Mouse (Mus musculus) hindbrain, embryonic 16.5 days (tissue): Measurements from ENCODE around the gene Arap1. TPM values are rescaled to one million over a fixed set of nuclear protein-coding genes. Genes with fewer than 3 reads are reported as not detected.

Experiments used
- ATAC-seq: fragments of 200-750 bp; cut with Nextera tagmentation; 2 replicates; pipeline ENCODE4 v1.8.0; 2017; ENCODE audit warnings: moderate TSS enrichment, moderate library complexity
- H3K27ac ChIP-seq: fragments of 300-500 bp; sonication (generic); 2 replicates; pipeline ENCODE4 v1.5.1; 2014; ENCODE audit warnings: low read depth, mild to moderate bottlenecking, control low read depth, low read length, moderate library complexity
- H3K27me3 ChIP-seq: fragments of 300-500 bp; sonication (generic); replicated peaks from 2 replicates; pipeline ENCODE4 v1.6.1; 2014; ENCODE audit warnings: low read length; ENCODE audit not compliant: control insufficient read depth, insufficient read depth
- H3K36me3 ChIP-seq: fragments of 300-500 bp; sonication (generic); 2 replicates; pipeline ENCODE4 v1.6.1; 2014; ENCODE audit warnings: mild to moderate bottlenecking, low read length, moderate library complexity, mixed read lengths; ENCODE audit not compliant: control insufficient read depth, insufficient read depth
- H3K4me1 ChIP-seq: fragments of 300-500 bp; sonication (generic); 2 replicates; pipeline ENCODE4 v1.6.1; 2014; ENCODE audit warnings: low read depth, low read length; ENCODE audit not compliant: control insufficient read depth, insufficient read depth
- H3K4me2 ChIP-seq: fragments of 300-500 bp; sonication (generic); 2 replicates; pipeline ENCODE4 v1.6.1; 2014; ENCODE audit warnings: mild to moderate bottlenecking, low read length, control low read depth, moderate library complexity
- H3K4me3 ChIP-seq: fragments of 300-500 bp; sonication (generic); 2 replicates; pipeline ENCODE4 v1.5.1; 2014; ENCODE audit warnings: mild to moderate bottlenecking, low read length, control low read depth, moderate library complexity
- H3K9ac ChIP-seq: fragments of 300-500 bp; sonication (generic); 2 replicates; pipeline ENCODE4 v1.6.1; 2014; ENCODE audit warnings: low read depth, mild to moderate bottlenecking, control low read depth, low read length, moderate library complexity
- H3K9me3 ChIP-seq: fragments of 300-500 bp; sonication (generic); 2 replicates; pipeline ENCODE4 v1.6.1; 2014; ENCODE audit warnings: mild to moderate bottlenecking, low read length, moderate library complexity; ENCODE audit not compliant: control insufficient read depth
- WGBS: fragments of 180-500 bp; shearing (Covaris S2); extraction: QIAGEN DNeasy Blood & Tissue Kit; methylation state at CpG from one replicate; pipeline ENCODE4 v1.1.7; 2014; 5-methylcytosine and 5-hydroxymethylcytosine counted together
- polyA plus RNA-seq: library from polyadenylated mRNA; unstranded; fragments of >200 nt; fragmentation: Nextera tagmentation; extraction: Ambion mirVana; gene quantifications from 2 replicates; pipeline ENCODE4 v1.2.1, GENCODE M21; 2015

Arap1 gene
- polyA plus RNA-seq, 1 experiment from 2014 or later, result 13.8 TPM

DNA sequence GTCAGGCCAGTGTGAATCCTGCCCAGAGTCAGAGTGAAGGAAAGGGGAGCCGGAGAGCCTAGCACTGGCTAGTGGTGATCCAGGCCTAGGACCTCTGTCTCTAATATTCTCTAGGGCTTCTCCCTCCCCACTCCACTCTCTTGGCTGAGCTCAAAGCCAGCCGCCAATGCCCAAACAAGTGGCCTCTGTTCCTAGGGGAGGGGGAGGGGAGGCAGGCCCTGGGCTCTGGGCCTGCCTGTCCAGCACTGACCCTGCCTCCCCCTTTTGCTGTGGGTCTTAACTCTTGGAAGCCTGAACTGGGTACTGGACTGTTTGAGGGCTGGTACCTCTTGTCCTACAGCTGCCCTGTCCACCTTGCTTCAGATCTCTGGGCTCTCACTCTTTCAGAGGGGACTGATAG, 2.0 kb downstream of the Arap1 start:
- 51% methylated on average over 2 of the region's 2 CpGs for WGBS
- H3K9ac ChIP-seq, result no peak overlapping the region
- H3K36me3 ChIP-seq, result no peaks in the 10 kb centered on the region
- H3K27ac ChIP-seq, result peak overlapping the region; percentile 64
- no peak overlapping the region for H3K4me3 ChIP-seq
- H3K27me3 ChIP-seq, result no peaks in the 10 kb centered on the region; the same call in none of the 2 replicates
- H3K4me1 ChIP-seq, result peaks cover 10% of the 10 kb centered on the region
- H3K4me2 ChIP-seq, result no peak overlapping the region; the same call in 1 of the 2 replicates
- no peaks in the 10 kb centered on the region for H3K9me3 ChIP-seq
- ATAC-seq, result peak; percentile 84

DNA sequence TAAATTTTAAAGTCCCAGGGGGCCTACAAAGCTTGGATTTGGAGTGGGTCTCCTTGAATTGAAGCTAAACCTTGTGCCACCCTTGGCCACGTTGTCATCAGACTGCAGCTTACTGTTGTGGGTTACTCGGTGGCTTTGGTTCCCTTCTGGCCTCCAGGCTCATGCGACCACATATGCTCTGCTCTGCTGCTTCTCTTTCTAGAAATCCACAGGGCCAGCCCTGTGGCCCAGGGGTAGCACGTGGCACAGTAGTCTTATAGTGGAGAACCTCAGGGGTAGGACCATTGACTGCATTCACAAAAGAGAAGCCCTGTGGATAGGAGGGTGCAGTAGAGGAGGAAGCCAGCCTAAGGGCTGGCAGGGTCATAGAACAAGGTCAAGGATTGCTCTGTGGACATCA, 4.5 kb downstream of the Arap1 start:
- no peak for ATAC-seq
- no peak overlapping the region for H3K9ac ChIP-seq
- no peaks in the 10 kb centered on the region; the same call in none of the 2 replicates for H3K27me3 ChIP-seq
- H3K9me3 ChIP-seq, result no peaks in the 10 kb centered on the region
- H3K4me1 ChIP-seq, result peaks cover 9% of the 10 kb centered on the region
- H3K27ac ChIP-seq, result no peak overlapping the region
- H3K36me3 ChIP-seq, result no peaks in the 10 kb centered on the region
- H3K4me3 ChIP-seq, result no peak overlapping the region
- no peak overlapping the region for H3K4me2 ChIP-seq
- 83% methylated on average over 4 of the region's 4 CpGs for WGBS

DNA sequence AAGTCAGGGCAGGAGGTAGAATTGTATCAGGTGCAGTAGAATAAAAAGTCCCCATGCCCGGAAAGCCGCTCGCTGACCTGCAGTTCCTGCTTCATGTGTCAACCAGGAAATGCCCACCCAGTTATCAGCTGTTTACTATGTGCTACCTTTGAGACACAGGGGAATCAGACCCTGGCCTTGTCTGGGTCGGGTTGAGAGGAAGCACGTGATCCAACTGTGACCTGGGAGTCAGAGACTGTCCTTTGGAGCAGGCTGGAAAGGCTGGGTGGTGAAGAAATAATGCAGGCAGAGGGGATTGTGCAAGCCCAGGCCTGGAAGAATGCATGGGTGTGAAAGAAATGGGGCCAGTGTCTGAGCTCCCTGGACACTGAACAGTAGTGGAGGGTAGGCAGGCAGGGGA, 6.6 kb downstream of the Arap1 start:
- H3K9ac ChIP-seq, result no peak overlapping the region
- H3K27ac ChIP-seq, result no peak overlapping the region
- no peak overlapping the region for H3K4me3 ChIP-seq
- no peaks in the 10 kb centered on the region; the same call in none of the 2 replicates for H3K27me3 ChIP-seq
- H3K4me1 ChIP-seq, result no peaks in the 10 kb centered on the region; the same call in 1 of the 2 replicates
- no peak overlapping the region for H3K4me2 ChIP-seq
- no peak for ATAC-seq
- WGBS, result 79% methylated on average over 5 of the region's 5 CpGs
- H3K36me3 ChIP-seq, result no peaks in the 10 kb centered on the region
- no peaks in the 10 kb centered on the region for H3K9me3 ChIP-seq

GRCm38 (mm10) chr7:101355551-101356100, 7.8 kb downstream of the Arap1 start:
- 90% methylated on average over 6 of the region's 6 CpGs for whole genome bisulfite sequencing
- Histone ChIP-seq H3K27ac (no peak overlapping the region), H3K4me2 (no peak overlapping the region), H3K4me1 (no peaks in the 10 kb centered on the region), H3K9ac (no peak overlapping the region), H3K36me3 (no peaks in the 10 kb centered on the region), H3K27me3 (no peaks in the 10 kb centered on the region), H3K4me3 (no peak overlapping the region), H3K9me3 (no peaks in the 10 kb centered on the region)
- ATAC-seq, result no peak

- WGBS, result 78% methylated on average over 3 of the region's 3 CpGs
Observed at GRCm38 (mm10) chr7:101356868-101357267, 9.0 kb downstream of the Arap1 start.

GRCm38 (mm10) chr7:101360406-101360805, 12.5 kb downstream of the Arap1 start:
- Histone ChIP-seq H3K4me3 (no peak overlapping the region), H3K4me1 (no peaks in the 10 kb centered on the region), H3K9ac (no peak overlapping the region), H3K27ac (no peak overlapping the region), H3K27me3 (no peaks in the 10 kb centered on the region), H3K9me3 (no peaks in the 10 kb centered on the region), H3K36me3 (no peaks in the 10 kb centered on the region), H3K4me2 (no peak overlapping the region)
- no peak for ATAC-seq
- 78% methylated on average over 3 of the region's 3 CpGs for WGBS

More at GRCm38 (mm10) chr7:101356868-101357267, 9.0 kb downstream of the Arap1 start:
- no peak overlapping the region for H3K27ac ChIP-seq
- H3K27me3 ChIP-seq, result no peaks in the 10 kb centered on the region
- no peaks in the 10 kb centered on the region for H3K4me1 ChIP-seq
- no peaks in the 10 kb centered on the region for H3K36me3 ChIP-seq
- ATAC-seq, result no peak
- no peaks in the 10 kb centered on the region for H3K9me3 ChIP-seq
- no peak overlapping the region for H3K4me3 ChIP-seq
- no peak overlapping the region for H3K4me2 ChIP-seq
- no peak overlapping the region for H3K9ac ChIP-seq

DNA sequence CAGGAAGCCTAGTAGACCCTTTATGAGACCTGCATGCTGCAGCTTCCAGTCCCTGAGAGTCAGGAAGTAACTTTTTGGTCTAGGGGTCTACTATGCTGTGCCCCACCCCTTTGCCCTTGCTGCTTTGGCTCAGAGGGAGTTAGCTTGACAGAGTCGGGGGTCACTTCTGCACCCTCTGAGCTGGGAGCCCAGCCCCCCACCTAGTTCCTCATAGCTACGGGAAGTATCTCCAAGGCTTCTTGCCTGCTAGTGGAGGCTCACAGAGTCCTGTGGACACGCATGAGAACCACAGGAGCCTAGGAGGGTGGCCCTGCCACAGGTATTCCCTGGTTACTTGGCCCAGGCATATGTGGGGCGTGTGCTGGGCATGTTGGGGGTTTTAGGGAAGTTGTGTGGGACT, 13.2 kb downstream of the Arap1 start:
- H3K9ac ChIP-seq, result no peak overlapping the region
- no peak overlapping the region for H3K27ac ChIP-seq
- no peak overlapping the region for H3K4me2 ChIP-seq
- 87% methylated on average over 4 of the region's 4 CpGs for WGBS
- H3K36me3 ChIP-seq, result no peaks in the 10 kb centered on the region
- no peaks in the 10 kb centered on the region for H3K9me3 ChIP-seq
- no peaks in the 10 kb centered on the region for H3K4me1 ChIP-seq
- ATAC-seq, result no peak
- H3K27me3 ChIP-seq, result no peaks in the 10 kb centered on the region
- H3K4me3 ChIP-seq, result no peak overlapping the region

- Histone ChIP-seq H3K9ac (no peak overlapping the region), H3K9me3 (no peaks in the 10 kb centered on the region), H3K4me3 (no peak overlapping the region), H3K27ac (no peak overlapping the region), H3K36me3 (no peaks in the 10 kb centered on the region), H3K4me1 (no peaks in the 10 kb centered on the region), H3K27me3 (no peaks in the 10 kb centered on the region), H3K4me2 (no peak overlapping the region)
- no peak for ATAC-seq
- 69% methylated on average over 4 of the region's 4 CpGs for WGBS
Observed at GRCm38 (mm10) chr7:101361767-101362166, 13.9 kb downstream of the Arap1 start.

- Histone ChIP-seq H3K4me1 (no peaks in the 10 kb centered on the region), H3K36me3 (no peaks in the 10 kb centered on the region), H3K4me2 (no peak overlapping the region), H3K4me3 (no peak overlapping the region), H3K27me3 (no peaks in the 10 kb centered on the region), H3K9ac (no peak overlapping the region), H3K27ac (no peak overlapping the region), H3K9me3 (no peaks in the 10 kb centered on the region)
- 71% methylated on average over 5 of the region's 5 CpGs for WGBS
- no peak for ATAC-seq
Observed at GRCm38 (mm10) chr7:101362791-101363191, 14.9 kb downstream of the Arap1 start.

- H3K9me3 ChIP-seq, result no peaks in the 10 kb centered on the region
- no peaks in the 10 kb centered on the region for H3K4me1 ChIP-seq
- no peak overlapping the region for H3K27ac ChIP-seq
- H3K4me2 ChIP-seq, result no peak overlapping the region
- no peak overlapping the region for H3K4me3 ChIP-seq
- no peak overlapping the region for H3K9ac ChIP-seq
- WGBS, result 80% methylated on average over 5 of the region's 5 CpGs
- H3K36me3 ChIP-seq, result no peaks in the 10 kb centered on the region
- ATAC-seq, result no peak
- no peaks in the 10 kb centered on the region for H3K27me3 ChIP-seq
Observed at GRCm38 (mm10) chr7:101363914-101364313, 16.0 kb downstream of the Arap1 start.
